Mouse (Mus musculus): ENCODE results near the gene Gm10944.

DNA sequence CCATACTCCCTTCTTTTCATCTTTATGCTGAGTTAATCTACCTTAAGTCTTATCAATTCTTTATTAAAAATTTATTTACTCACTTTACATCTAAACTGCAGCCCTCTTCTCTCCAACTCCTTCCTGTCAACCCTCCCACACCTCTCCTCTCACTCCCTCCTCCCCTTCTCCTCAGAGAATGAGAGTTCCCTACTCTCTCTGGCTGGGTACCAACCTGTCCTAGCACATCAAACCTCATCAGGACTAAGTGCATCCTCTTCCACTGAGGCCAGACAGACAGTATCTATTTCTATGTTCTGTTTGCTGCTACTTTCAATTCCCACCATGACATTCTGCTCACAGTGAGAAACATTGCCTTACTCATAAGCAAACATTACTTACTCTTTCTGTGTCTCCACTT lies 25.2 kb upstream of the Gm10944 start:
- no peak for TF ChIP-seq FLI1 (IDR thresholded peaks at IDR 0.05; ENCODE audit: low read length)
- TF ChIP-seq GATA1 (IDR thresholded peaks at IDR 0.05; ENCODE audit: borderline replicate concordance, low read length), result no peak

Data from megakaryocyte, embryonic 14.5 days (primary cell).